Mouse (Mus musculus) cerebellum, adult (tissue): ENCODE measurements at regions not wholly inside any gene's neighbourhood (a gene's known extent, or its start where the extent isn't known, plus 50 kb on each side); places are given as distances from the start of the nearest gene placed in this dataset.

Experiments used
- ATAC-seq: cut with Nextera tagmentation; 2 replicates; pipeline ENCODE4 v1.9.2; 2017; ENCODE audit warnings: mild to moderate bottlenecking, moderate library complexity, mixed read lengths; ENCODE audit not compliant: insufficient number of reproducible peaks, low FRiP score, low TSS enrichment

GRCm38 (mm10) chr6:67152845-67153468 lies 85.0 kb upstream of the Serbp1 start:
- ATAC-seq, result no peak

GRCm38 (mm10) chr6:67151515-67151914 lies 86.5 kb upstream of the Serbp1 start:
- ATAC-seq, result no peak

GRCm38 (mm10) chr6:67149425-67149824 lies 88.6 kb upstream of the Serbp1 start:
- no peak for ATAC-seq

- ATAC-seq, result peak; percentile 77
Measured at GRCm38 (mm10) chr6:67146708-67147107, 91.3 kb upstream of the Serbp1 start.

DNA sequence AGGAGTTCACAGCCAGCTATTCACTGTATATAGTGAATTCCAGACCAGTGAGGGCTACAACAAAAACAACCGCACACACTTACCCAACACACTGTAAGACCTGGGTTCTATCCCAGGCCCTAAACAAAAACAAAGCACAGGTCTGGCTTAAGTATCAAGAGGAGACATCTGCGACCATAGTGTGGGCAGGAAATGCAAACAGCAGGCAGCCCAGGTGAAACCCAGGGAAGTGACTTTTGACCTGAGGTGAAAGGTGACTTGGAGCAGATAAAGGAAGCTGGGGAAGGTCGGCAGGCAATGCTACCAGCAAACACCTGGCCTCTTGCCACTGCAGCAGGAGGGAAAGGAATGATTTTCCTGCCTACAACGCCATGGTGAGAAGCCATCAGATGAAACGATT lies 92.0 kb upstream of the Serbp1 start:
- no peak for ATAC-seq

DNA sequence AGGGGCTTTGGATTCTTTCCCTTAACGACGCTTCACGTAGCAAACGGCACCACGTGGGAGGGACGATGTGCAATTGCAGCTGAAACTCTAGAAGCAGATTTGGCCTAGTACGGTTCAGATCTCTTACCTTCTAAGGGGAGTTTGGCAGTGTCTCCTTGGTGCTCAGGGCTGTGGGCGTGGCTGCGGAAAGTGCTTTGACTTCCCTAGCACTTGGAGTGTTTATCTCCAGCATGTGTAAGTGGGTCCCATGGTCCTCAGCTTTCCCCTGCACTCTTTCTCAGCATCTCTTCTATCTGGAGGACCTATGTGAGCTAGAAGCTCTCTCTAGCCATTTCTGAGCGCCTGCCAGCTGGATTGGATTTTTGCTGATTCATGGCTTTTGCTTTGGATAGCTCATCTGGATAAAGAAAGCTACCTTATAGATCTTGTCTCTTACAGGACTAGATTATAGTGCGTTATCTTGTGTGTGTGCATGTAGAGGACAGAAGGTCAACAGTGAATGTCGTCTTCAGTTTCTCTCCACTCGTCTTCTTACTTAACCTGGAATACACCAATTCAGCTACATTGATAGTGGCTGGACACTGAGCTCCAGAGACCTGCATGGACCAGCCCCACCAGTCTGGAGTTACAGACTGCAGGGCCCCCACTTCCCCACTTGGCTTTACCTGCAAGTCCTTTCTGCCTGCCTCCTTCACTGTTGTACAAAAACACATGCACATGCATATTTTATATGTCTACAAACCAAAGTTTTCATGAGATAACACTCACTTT lies 92.8 kb upstream of the Serbp1 start:
- no peak for ATAC-seq

GRCm38 (mm10) chr6:67142179-67142578 lies 95.8 kb upstream of the Serbp1 start:
- no peak for ATAC-seq

DNA sequence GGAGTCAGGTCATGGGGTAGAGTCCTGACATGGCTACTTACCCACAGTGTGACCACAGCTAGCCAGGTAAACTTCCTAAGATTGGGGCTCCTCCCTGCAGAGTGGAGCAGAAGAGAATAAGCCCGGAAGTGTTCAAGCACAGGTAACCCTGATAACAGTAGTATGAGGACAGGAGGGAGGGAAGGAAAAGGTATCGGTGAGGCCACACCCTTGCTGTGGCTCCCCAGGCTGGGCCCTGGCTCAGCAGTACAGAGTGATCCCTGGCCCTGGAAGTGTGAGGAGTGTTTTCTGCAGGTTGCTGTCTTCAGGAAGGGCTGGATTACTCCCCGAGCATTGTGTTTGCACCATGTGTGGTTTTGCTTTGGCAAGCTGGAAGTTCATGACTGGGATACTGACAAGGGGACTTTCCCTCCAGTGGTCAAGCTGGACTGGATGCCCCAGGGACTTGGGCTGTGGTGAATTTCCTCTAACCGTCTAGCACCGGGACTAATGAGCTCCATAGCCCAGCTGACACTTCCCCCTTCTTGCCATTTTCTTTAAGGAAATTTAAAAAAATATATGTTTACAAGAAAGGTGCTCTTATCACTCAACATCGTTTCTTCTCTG lies 97.2 kb upstream of the Serbp1 start:
- ATAC-seq, result no peak

DNA sequence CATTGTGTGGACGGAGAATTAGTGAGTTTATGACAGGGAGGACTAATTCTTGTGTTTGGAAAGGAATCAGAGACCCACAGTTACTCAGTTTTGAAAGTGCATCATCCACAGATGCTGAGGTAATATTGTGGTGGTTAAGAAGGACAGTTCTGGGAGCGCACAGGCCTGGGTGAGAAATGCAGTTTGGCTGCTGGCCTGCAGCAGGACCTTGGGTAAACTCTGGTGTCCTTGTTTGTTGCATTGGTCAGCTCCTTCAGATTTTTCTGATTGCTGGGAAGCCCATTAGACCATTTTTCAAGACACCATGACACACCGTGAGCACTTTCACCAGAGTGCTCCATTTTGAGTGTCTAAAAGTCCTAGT lies 99.0 kb upstream of the Serbp1 start:
- ATAC-seq, result no peak

- ATAC-seq, result peak; percentile 38
Measured at GRCm38 (mm10) chr6:67138302-67139011, 99.5 kb upstream of the Serbp1 start.

DNA sequence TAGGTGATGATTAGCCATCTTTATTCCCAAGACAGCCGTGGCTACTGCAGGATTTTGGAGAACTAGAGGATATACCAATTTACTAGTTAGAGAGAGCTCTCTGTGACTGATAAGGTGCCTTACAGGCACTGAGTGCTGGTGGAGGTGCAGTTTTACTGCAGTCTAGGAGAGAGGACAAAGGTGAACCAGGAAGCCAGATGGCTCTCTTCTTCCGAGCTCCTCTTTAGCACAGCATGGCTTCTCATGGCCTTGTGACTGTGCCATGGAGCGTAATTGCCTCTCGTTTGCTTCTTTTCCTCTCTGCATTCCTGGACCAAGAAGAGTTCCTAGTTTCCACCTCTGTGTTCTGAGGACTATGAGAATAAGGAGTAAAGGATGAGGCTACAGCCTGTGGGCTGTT lies 100.2 kb upstream of the Gadd45a start:
- peak; percentile 71 for ATAC-seq

DNA sequence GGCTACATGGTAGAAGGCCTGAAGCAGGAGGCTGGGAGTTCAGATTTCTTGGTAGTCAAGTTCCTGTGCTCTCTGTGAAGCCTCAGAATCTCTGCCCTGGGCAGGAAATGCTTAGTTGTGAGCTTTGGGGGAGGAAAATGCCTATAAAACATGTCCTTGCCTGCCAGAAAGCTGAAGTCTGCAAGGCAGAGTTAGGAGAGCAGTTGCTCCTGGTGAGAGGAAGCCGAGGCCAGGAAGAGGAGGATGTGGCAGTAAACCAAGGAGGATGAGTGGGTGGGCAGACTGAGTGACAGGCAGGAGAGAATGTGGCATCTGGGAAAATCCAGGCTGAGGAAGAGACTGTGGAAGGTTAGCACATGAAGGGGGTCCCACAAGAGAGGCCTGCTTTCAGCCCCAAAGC lies 97.7 kb upstream of the Gadd45a start:
- ATAC-seq, result no peak

- no peak for ATAC-seq
Measured at GRCm38 (mm10) chr6:67130540-67131301, 93.5 kb upstream of the Gadd45a start.

DNA sequence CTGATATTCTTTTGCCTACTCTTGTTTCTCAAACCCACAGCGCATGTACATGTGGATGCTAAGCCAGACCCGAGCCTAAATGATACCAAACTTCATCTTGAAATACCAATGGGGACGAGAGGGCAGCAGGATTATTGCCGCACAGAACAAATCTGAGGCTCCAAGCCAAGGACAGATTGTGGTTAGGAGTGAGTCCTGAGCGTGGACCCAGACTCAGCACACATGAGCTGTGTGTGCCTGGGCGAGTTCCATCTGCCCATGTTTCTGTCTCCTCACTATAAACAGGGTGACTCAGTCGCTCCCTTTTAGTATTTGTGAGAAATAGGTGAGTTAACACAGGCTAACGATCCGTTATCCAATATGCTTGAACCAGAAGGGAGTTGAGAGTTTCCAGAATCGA lies 92.4 kb upstream of the Gadd45a start:
- ATAC-seq, result peak; percentile 45

- 0 out of 2 replicates have a peak, but pooled peaks have one; percentile 8 for ATAC-seq
Measured at GRCm38 (mm10) chr6:67128503-67129463, 91.5 kb upstream of the Gadd45a start.

DNA sequence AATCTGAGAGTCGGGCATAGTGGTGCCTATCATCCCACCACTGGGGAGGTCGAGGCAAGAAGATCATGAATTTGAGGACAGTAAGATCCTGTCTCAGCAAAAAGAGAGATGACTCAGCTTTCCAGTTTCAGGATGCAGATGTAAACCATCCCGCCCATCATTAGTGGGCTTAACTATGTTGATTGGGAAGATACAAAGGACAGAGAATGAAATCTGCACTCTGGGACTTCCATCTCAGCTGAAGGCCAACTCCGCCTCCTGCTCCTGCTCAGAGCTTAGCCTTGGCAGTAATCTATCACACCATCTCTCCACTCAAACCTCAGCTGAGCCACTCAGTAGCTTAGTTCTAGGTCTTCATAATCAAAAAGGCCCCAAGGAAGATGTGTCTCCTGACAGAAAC lies 90.5 kb upstream of the Gadd45a start:
- ATAC-seq, result no peak

- ATAC-seq, result no peak
Measured at GRCm38 (mm10) chr6:67125715-67126312, 88.6 kb upstream of the Gadd45a start.

- ATAC-seq, result no peak
Measured at GRCm38 (mm10) chr6:67124089-67124488, 86.8 kb upstream of the Gadd45a start.

GRCm38 (mm10) chr6:67123071-67123470 lies 85.8 kb upstream of the Gadd45a start:
- ATAC-seq, result no peak
